Mouse (Mus musculus): ENCODE measurements around the gene Oas1a. TPM values are rescaled to one million over a fixed set of nuclear protein-coding genes. Genes with fewer than 3 reads are reported as not detected.
"Not testable (repeated sequence)": the region's sequence is repeated elsewhere in the genome, so short reads cannot be mapped to it uniquely, and the experiment has no call there.

Gene Oas1a
- polyA plus RNA-seq, 1 experiment = 0.27 TPM

GRCm38 (mm10) chr5:120927036-120927435, 19.7 kb upstream of the Oas1a start:
- no peak overlapping the region for H3K27ac ChIP-seq (ENCODE audit: control insufficient read depth, insufficient read depth, low read depth, low read length)
- H3K36me3 ChIP-seq (ENCODE audit: control insufficient read depth, insufficient read depth, low read length) = no peaks in the 10 kb centered on the region
- no peaks in the 10 kb centered on the region for H3K4me1 ChIP-seq (ENCODE audit: control insufficient read depth, insufficient read depth, low read length)
- TF ChIP-seq CTCF (IDR thresholded peaks at IDR 0.05; ENCODE audit: control insufficient read depth, insufficient read depth, insufficient replicate concordance, low read depth, low read length) (peak; percentile 40; the same call in 1 of the 2 replicates), POLR2A (IDR thresholded peaks at IDR 0.05; ENCODE audit: control insufficient read depth, low read depth, low read length) (no peak)
- no peaks in the 10 kb centered on the region for H3K27me3 ChIP-seq (ENCODE audit: control insufficient read depth, insufficient read depth, low read length)
- H3K4me3 ChIP-seq (ENCODE audit: control insufficient read depth, low read depth, low read length) = no peak overlapping the region

DNA sequence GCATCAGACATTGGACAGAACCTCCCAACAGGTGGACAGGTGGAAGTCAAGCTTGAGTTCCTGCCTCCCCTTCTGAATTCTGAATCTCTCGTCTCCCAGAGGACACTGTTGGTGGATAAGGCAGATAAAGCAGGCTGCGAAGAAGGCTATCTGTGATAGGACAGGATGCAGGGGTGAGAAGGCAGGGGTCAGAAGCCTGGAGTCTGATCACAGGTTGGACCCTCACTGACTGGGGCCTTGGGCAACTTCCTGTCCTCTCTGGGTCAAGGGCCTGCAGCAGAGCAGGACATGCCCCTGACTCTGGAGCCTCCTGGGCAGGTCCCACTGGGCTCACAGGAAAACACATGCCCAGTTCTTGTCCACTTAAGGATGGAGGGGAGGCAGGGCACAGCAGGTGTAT, 19.0 kb upstream of the Oas1a start:
- H3K27me3 ChIP-seq (ENCODE audit: control insufficient read depth, insufficient read depth, low read length) = not testable (repeated sequence)

DNA sequence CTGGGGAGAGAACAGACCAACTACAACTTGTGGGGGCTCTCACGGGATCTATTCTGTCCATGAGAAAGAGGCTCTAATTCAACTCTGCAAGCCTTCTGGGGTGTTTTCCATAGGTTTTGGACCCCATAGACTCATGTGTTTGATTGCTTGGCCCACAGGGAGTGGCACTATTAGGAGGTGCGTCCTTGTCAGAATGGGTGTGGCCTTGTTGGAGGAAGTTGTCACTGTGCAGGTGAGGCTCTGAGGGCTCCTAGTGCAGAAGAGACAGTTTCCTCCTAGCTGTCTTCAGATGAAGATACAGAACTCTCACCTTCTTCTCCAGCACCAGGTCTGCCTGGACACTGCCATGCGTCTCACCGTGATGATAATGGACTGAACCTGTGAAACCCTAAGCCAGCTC, 17.2 kb upstream of the Oas1a start:
- not testable (repeated sequence) for H3K27me3 ChIP-seq (ENCODE audit: control insufficient read depth, insufficient read depth, low read length); H3K27ac ChIP-seq (ENCODE audit: control insufficient read depth, insufficient read depth, low read depth, low read length); H3K4me1 ChIP-seq (ENCODE audit: control insufficient read depth, insufficient read depth, low read length); H3K4me3 ChIP-seq (ENCODE audit: control insufficient read depth, low read depth, low read length); H3K36me3 ChIP-seq (ENCODE audit: control insufficient read depth, insufficient read depth, low read length)

More for the DNA sequence above, 19.0 kb upstream of the Oas1a start:
- H3K27ac ChIP-seq (ENCODE audit: control insufficient read depth, insufficient read depth, low read depth, low read length); H3K4me1 ChIP-seq (ENCODE audit: control insufficient read depth, insufficient read depth, low read length); H3K4me3 ChIP-seq (ENCODE audit: control insufficient read depth, low read depth, low read length); H3K36me3 ChIP-seq (ENCODE audit: control insufficient read depth, insufficient read depth, low read length): not testable (repeated sequence)

DNA sequence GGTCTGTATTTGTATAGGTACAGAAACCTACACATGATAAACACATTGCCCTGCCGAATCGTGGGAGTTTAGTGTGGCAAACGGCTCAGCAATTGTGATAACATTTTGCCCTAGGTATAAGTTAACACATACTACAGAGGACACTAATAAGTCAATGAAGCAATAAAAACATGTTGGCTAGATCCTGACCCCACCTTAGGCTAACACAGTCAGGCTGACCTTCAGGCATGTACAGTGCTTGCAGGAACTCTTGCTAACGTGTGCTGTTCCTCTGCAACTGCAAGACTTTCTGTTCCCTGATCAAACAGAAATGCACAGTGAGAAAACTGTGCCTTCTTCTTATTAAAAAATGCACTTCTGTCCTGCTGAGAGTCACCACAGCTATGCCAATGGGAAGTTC, 16.6 kb upstream of the Oas1a start:
- Histone ChIP-seq H3K27me3 (ENCODE audit: control insufficient read depth, insufficient read depth, low read length) (no peaks in the 10 kb centered on the region), H3K36me3 (ENCODE audit: control insufficient read depth, insufficient read depth, low read length) (no peaks in the 10 kb centered on the region), H3K4me1 (ENCODE audit: control insufficient read depth, insufficient read depth, low read length) (no peaks in the 10 kb centered on the region), H3K4me3 (ENCODE audit: control insufficient read depth, low read depth, low read length) (no peak overlapping the region), H3K27ac (ENCODE audit: control insufficient read depth, insufficient read depth, low read depth, low read length) (no peak overlapping the region)
- TF ChIP-seq POLR2A (IDR thresholded peaks at IDR 0.05; ENCODE audit: control insufficient read depth, low read depth, low read length) (no peak), CTCF (IDR thresholded peaks at IDR 0.05; ENCODE audit: control insufficient read depth, insufficient read depth, insufficient replicate concordance, low read depth, low read length) (no peak)

DNA sequence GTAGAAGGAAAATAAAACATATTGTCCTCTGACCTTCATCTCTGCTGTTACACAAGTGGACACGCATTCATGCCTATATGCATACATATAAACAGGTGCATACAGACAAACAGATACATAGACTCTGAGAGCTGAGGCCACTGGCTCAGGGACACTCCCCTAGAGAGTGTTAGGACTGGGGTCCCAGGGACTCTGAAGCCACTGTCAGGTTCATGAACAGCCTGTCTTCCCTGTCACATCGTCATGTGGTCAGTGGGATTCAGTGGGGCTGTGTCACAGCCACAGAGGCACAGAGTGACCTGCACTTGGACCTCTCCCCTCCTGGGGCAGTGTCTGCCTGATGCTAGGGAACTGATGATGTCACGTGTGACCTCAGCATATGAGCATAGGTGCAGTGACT, 13.0 kb upstream of the Oas1a start:
- Histone ChIP-seq H3K27me3 (ENCODE audit: control insufficient read depth, insufficient read depth, low read length) (no peaks in the 10 kb centered on the region), H3K4me1 (ENCODE audit: control insufficient read depth, insufficient read depth, low read length) (no peaks in the 10 kb centered on the region), H3K36me3 (ENCODE audit: control insufficient read depth, insufficient read depth, low read length) (no peaks in the 10 kb centered on the region), H3K4me3 (ENCODE audit: control insufficient read depth, low read depth, low read length) (no peak overlapping the region), H3K27ac (ENCODE audit: control insufficient read depth, insufficient read depth, low read depth, low read length) (no peak overlapping the region)
- TF ChIP-seq POLR2A (IDR thresholded peaks at IDR 0.05; ENCODE audit: control insufficient read depth, low read depth, low read length) = no peak
- no peak for TF ChIP-seq CTCF (IDR thresholded peaks at IDR 0.05; ENCODE audit: control insufficient read depth, insufficient read depth, insufficient replicate concordance, low read depth, low read length)

DNA sequence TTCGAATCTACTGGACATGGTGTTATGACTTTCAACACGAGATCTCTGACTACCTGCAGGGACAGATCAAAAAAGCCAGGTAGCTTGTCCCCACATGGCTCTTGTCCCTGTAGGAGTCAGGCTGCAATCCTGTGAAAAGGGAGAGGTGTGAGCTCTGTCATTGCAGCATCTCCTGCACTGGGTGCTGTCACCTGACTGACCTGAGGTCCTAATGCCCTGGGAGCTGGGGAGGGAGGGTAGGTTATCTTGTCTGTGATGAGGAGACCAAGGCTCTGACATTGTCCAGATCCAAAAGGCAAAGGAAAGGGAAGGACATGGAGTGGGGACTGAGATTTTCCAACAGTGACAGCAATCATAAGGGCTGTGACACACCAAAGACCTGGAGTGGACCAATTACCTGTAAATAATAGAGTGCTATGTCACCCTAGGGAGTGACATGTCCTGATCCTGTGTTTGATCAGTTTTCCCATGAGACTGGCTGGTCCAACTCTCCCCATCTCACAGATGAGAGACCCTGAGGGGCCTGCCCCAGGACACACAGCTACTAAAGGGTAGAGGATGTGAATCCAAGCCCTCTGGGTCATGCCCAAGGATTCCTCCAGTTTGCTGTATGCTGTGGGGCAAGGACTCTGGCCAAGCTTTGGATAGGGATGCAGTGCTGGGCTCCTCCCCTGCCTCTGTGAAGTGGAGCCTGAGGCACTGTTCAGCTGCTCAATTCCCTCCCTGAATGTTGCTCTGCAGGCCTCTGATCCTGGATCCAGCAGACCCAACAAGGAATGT, 12.0 kb upstream of the Oas1a start:
- not testable (repeated sequence) for H3K27me3 ChIP-seq (ENCODE audit: control insufficient read depth, insufficient read depth, low read length); H3K4me3 ChIP-seq (ENCODE audit: control insufficient read depth, low read depth, low read length); H3K27ac ChIP-seq (ENCODE audit: control insufficient read depth, insufficient read depth, low read depth, low read length); H3K36me3 ChIP-seq (ENCODE audit: control insufficient read depth, insufficient read depth, low read length); H3K4me1 ChIP-seq (ENCODE audit: control insufficient read depth, insufficient read depth, low read length)

DNA sequence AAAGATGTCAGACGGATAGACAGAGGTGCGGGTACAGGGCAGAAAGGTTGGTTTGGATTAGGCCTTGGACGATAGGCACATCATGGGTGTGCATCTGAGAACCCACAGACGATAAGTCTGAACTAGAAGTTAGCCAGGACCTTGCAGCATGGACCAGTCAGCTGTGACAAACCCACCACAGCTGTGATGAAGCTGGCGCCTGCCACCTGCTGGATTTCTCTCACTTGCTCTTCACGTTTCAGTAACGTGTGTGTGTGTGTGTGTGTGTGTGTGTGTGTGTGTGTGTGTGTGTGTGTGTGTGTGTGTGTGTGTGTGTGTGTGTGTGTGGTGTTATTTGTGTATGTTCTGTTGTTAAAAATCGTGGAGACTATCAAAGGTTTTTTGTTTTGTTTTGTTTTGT, 6.9 kb upstream of the Oas1a start, which contains the start of gene Oas1d:
TSS of gene Oas1d (plus strand) at position 333 of the 400 bp plus-strand sequence.
- H3K36me3 ChIP-seq (ENCODE audit: control insufficient read depth, insufficient read depth, low read length); H3K4me3 ChIP-seq (ENCODE audit: control insufficient read depth, low read depth, low read length); H3K27ac ChIP-seq (ENCODE audit: control insufficient read depth, insufficient read depth, low read depth, low read length); H3K4me1 ChIP-seq (ENCODE audit: control insufficient read depth, insufficient read depth, low read length); H3K27me3 ChIP-seq (ENCODE audit: control insufficient read depth, insufficient read depth, low read length): not testable (repeated sequence)

DNA sequence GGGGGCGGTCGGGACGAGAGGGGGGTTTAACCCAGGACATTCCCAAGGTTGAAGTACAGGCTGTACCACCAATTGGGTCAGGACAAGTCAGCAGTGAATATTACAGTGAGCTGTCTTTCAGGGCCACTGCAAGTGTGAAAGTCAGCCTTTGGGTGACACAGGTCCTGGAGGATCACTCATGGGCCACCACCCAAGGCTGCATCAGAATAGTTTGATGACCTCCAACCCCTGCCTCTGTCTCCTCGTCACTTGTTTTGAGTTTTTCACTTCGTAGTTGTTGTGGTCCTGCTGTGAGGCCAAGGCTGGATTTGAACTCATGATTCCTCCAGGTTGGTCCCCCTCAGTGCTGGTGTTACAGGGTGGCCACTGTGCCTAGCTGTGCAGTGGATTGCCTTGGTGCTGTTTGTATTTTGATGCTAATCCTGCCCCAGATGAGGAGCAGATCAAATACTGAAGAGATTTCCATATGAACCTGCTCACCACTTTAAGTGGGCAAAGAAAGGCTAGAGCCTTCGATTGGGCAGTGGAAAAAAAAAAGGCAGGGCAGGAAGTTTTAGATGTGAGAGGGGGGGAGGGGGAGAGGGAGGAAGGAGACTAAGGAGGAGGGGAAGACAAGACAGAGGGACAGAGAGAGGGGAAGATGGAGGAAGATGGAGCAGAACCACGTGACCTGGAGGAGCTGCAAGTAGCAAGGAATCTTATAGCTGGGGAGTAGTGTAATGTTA, 1.0 kb upstream of the Oas1a start:
- TF ChIP-seq CTCF (IDR thresholded peaks at IDR 0.05; ENCODE audit: control insufficient read depth, insufficient read depth, insufficient replicate concordance, low read depth, low read length) = no peak
- TF ChIP-seq POLR2A (IDR thresholded peaks at IDR 0.05; ENCODE audit: control insufficient read depth, low read depth, low read length) = no peak

More for the DNA sequence above, 1.0 kb upstream of the Oas1a start:
- Histone ChIP-seq H3K27me3 (ENCODE audit: control insufficient read depth, insufficient read depth, low read length) (no peaks in the 10 kb centered on the region), H3K27ac (ENCODE audit: control insufficient read depth, insufficient read depth, low read depth, low read length) (no peak overlapping the region), H3K4me3 (ENCODE audit: control insufficient read depth, low read depth, low read length) (no peak overlapping the region), H3K4me1 (ENCODE audit: control insufficient read depth, insufficient read depth, low read length) (peaks cover 3% of the 10 kb centered on the region), H3K36me3 (ENCODE audit: control insufficient read depth, insufficient read depth, low read length) (no peaks in the 10 kb centered on the region)

All from testis, adult 2 months (tissue).